Mouse (Mus musculus): ENCODE measurements around the gene Pmfbp1.

- TF ChIP-seq POLR2A (IDR thresholded peaks at IDR 0.05; ENCODE audit: low read depth, low read length) (no peak), CTCF (IDR thresholded peaks at IDR 0.05; ENCODE audit: extremely low read depth, insufficient read length, insufficient replicate concordance, low read depth, low read length) (no peak)
Measured at GRCm38 (mm10) chr8:109475436-109475835, 18.4 kb upstream of the Pmfbp1 start.

Measured in small intestine, adult 2 months (tissue).